Mouse (Mus musculus): ENCODE results near the gene Fgfbp1.

GRCm38 (mm10) chr5:43980397-43980796, 1.2 kb downstream of the Fgfbp1 start:
- no peak for TF ChIP-seq POLR2A (IDR thresholded peaks at IDR 0.05; ENCODE audit: borderline replicate concordance, extremely low read depth, insufficient read depth, insufficient read length, poor library complexity, severe bottlenecking)
- no peak for TF ChIP-seq CTCF (IDR thresholded peaks at IDR 0.05; ENCODE audit: borderline replicate concordance, extremely low read depth, insufficient read depth, insufficient read length)

All from brain, embryonic 14.5 days (tissue).